Mouse (Mus musculus) limb, embryonic 12.5 days (tissue): ENCODE data around the gene Vmn2r106. TPM values are rescaled to one million over a fixed set of nuclear protein-coding genes. Genes with fewer than 3 reads are reported as not detected.

Experiments
- ATAC-seq: fragments of 200-750 bp; cut with Nextera tagmentation; 2 replicates; pipeline ENCODE4 v1.8.0; 2017; ENCODE audit warnings: low read depth, moderate TSS enrichment; ENCODE audit not compliant: insufficient number of reproducible peaks, insufficient read depth, low FRiP score, low TSS enrichment
- H3K27ac ChIP-seq: fragments of 300-500 bp; sonication (generic); 2 replicates; pipeline ENCODE4 v1.5.1; 2016; ENCODE audit warnings: mild to moderate bottlenecking, moderate library complexity
- H3K27me3 ChIP-seq: fragments of 300-500 bp; sonication (generic); 2 replicates; pipeline ENCODE4 v1.6.1; 2016; ENCODE audit warnings: mild to moderate bottlenecking, moderate library complexity
- H3K36me3 ChIP-seq: fragments of 300-500 bp; sonication (generic); 2 replicates; pipeline ENCODE4 v1.6.1; 2016; ENCODE audit warnings: mild to moderate bottlenecking, moderate library complexity
- H3K4me1 ChIP-seq: fragments of 300-500 bp; sonication (generic); replicated peaks from 2 replicates; pipeline ENCODE4 v1.6.1; 2016
- H3K4me2 ChIP-seq: fragments of 300-500 bp; sonication (generic); 2 replicates; pipeline ENCODE4 v1.6.1; 2016; ENCODE audit warnings: mild to moderate bottlenecking, moderate library complexity
- H3K4me3 ChIP-seq: fragments of 300-500 bp; sonication (generic); replicated peaks from 2 replicates; pipeline ENCODE4 v1.5.1; 2016; ENCODE audit warnings: mild to moderate bottlenecking
- H3K9ac ChIP-seq: fragments of 300-500 bp; sonication (generic); replicated peaks from 2 replicates; pipeline ENCODE4 v1.6.1; 2016; ENCODE audit warnings: mild to moderate bottlenecking, moderate library complexity
- H3K9me3 ChIP-seq: fragments of 300-500 bp; sonication (generic); 2 replicates; pipeline ENCODE4 v1.6.1; 2016; ENCODE audit warnings: mild to moderate bottlenecking, moderate library complexity
- WGBS: fragments of 180-500 bp; shearing (Covaris S2); methylation state at CpG from one replicate; pipeline ENCODE4 v1.1.7; 2016; 5-methylcytosine and 5-hydroxymethylcytosine counted together
- polyA plus RNA-seq: library from polyadenylated mRNA; unstranded; fragments of >200 nt; fragmentation: Nextera tagmentation; extraction: Ambion mirVana; gene quantifications from 2 replicates; pipeline ENCODE4 v1.2.1, GENCODE M21; 2016

The Vmn2r106 gene
- not detected in 2 replicates for polyA plus RNA-seq

DNA sequence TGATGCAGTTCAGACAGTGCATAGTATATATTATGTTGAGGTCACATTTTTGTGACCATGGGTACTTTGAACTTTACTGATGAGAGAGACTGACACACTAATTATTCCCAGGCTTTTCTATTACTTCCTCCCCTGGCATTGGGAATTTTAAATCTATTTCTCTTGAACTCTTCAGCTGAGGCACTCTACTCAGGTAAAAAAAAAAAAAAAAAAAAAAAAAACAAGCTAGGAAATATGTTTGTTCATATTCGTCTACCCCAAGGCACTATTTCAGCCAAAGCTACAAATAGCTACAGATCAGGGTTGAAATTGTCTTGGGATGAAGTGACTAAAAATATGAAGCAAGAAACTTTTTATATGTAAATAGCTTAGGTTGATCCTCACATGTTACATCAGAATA is at the start of gene Vmn2r106:
TSS of gene Vmn2r106 (minus strand) at position 101 of the 400 bp plus-strand sequence.
- H3K27ac ChIP-seq: no peak within 1 kb of the TSS
- H3K4me2 ChIP-seq: no peak within 1 kb of the TSS
- H3K4me1 ChIP-seq: no peaks in the 10 kb centered on the region
- no peaks in the 10 kb centered on the region for H3K36me3 ChIP-seq
- H3K9ac ChIP-seq: no peak within 1 kb of the TSS
- no peak for ATAC-seq
- H3K9me3 ChIP-seq: no peaks in the 10 kb centered on the region
- WGBS: 85% methylated on average over 1 of the region's 1 CpGs
- no peaks in the 10 kb centered on the region for H3K27me3 ChIP-seq
- no peak within 1 kb of the TSS for H3K4me3 ChIP-seq

DNA sequence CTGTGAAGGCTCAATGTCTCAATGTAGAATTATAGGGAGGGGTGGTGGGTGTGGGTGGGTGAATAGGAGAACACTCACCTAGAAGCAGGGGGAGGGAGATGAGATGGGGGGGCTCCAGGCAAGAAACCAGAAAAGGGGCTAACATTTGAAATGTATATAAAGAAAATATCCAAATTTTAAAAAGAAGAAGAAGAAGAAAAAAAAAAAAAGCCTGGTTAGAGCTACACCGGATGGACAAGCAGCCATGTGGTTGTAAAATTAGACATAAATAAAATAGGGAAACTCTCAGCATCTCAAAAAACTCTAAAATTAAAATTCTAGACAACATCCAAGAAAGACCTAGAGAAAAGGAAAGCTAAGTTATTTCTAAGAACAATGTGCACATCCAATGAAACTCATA is 20.4 kb upstream of the Vmn2r106 start:
- WGBS: 93% methylated on average over 1 of the region's 1 CpGs
- Histone ChIP-seq H3K4me3 (no peak overlapping the region), H3K36me3 (no peaks in the 10 kb centered on the region), H3K9me3 (peaks cover 12% of the 10 kb centered on the region; the same call in 1 of the 2 replicates), H3K9ac (no peak overlapping the region), H3K27me3 (no peaks in the 10 kb centered on the region), H3K4me1 (no peaks in the 10 kb centered on the region), H3K4me2 (no peak overlapping the region), H3K27ac (no peak overlapping the region)
- ATAC-seq: no peak

GRCm38 (mm10) chr17:20286906-20287305 is 1.6 kb upstream of the Vmn2r106 start:
- Histone ChIP-seq H3K4me2 (no peak overlapping the region), H3K36me3 (no peaks in the 10 kb centered on the region), H3K9me3 (no peaks in the 10 kb centered on the region), H3K4me1 (no peaks in the 10 kb centered on the region), H3K27me3 (no peaks in the 10 kb centered on the region), H3K4me3 (no peak overlapping the region), H3K9ac (no peak overlapping the region), H3K27ac (no peak overlapping the region)
- no peak for ATAC-seq

DNA sequence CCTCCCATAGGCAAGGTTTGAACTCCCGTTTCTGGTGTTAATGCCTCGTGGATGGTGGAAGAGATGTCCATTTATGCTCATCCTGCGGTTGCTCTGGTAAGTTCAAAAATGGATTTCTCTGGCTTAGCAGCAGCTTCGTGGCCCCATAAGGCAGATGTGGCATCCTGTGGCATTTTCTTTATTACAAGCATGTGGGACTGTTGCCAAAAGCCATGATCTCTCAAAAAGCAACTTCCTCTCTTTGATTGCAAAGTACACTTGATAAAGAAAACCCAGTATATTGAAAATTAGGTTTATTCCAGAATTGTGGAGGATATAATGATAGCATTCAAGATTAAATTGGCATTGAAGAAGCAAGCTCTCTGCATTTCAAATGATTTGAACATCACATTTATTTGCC is 29.8 kb downstream of the Vmn2r106 start:
- no peak overlapping the region for H3K9ac ChIP-seq

DNA sequence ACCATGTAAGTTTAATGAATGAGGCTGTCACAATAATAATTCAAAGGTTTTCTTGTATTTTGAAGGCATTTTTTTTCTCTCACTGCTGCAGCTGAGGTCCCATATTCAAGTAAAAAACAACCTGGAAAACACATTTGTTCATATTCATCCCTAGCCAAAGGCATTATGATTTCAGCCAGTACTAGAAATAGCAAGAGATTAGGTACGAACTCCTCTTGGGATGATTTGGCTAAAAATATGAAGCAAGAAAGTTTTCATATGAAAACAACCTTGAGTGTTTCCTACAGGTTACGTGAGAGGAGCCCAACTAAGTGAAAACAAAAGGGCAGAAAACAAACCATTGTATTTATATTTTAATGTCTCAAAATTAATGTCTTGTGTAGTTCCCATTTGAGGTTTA is 50.4 kb downstream of the Vmn2r106 start, which contains the start of gene Vmn2r105:
TSS of gene Vmn2r105 (minus strand) at position 101 of the 400 bp plus-strand sequence.
- ATAC-seq: no peak
- no peaks in the 10 kb centered on the region for H3K36me3 ChIP-seq
- no peak within 1 kb of the TSS for H3K27ac ChIP-seq
- H3K4me2 ChIP-seq: no peak within 1 kb of the TSS
- 0 out of 2 replicates have a peak, but pooled peaks cover 6% of the 10 kb centered on the region for H3K9me3 ChIP-seq
- no peaks in the 10 kb centered on the region for H3K27me3 ChIP-seq
- no peak within 1 kb of the TSS for H3K9ac ChIP-seq
- H3K4me3 ChIP-seq: no peak within 1 kb of the TSS
- WGBS: 71% methylated on average over 2 of the region's 2 CpGs
- no peaks in the 10 kb centered on the region for H3K4me1 ChIP-seq

More for the DNA sequence above, 29.8 kb downstream of the Vmn2r106 start:
- 72% methylated on average over 4 of the region's 4 CpGs for WGBS
- Histone ChIP-seq H3K36me3 (no peaks in the 10 kb centered on the region), H3K4me3 (no peak overlapping the region), H3K4me1 (no peaks in the 10 kb centered on the region), H3K9me3 (peaks cover 27% of the 10 kb centered on the region), H3K27me3 (no peaks in the 10 kb centered on the region), H3K27ac (no peak overlapping the region), H3K4me2 (no peak overlapping the region)
- no peak for ATAC-seq

Other genes starting within 250 kb of the Vmn2r106 start
- not detected in 2 replicates for gene Vmn2r104, start 237.2 kb downstream of the Vmn2r106 start, polyA plus RNA-seq
- gene Fpr-rs7, start 171.3 kb downstream of the Vmn2r106 start, polyA plus RNA-seq: not detected in 2 replicates
- not detected in 2 replicates for gene Fpr-rs6, start 102.5 kb downstream of the Vmn2r106 start, polyA plus RNA-seq
- gene Vmn2r105, start 50.5 kb downstream of the Vmn2r106 start, polyA plus RNA-seq: not detected in 2 replicates
- gene Vmn2r107, start 59.7 kb upstream of the Vmn2r106 start, polyA plus RNA-seq: not detected in 2 replicates
- gene Vmn1r224, start 128.6 kb upstream of the Vmn2r106 start, polyA plus RNA-seq: not detected in 2 replicates
- not detected in 2 replicates for gene Vmn2r108, start 195.8 kb upstream of the Vmn2r106 start, polyA plus RNA-seq
- not detected in 2 replicates for gene Vmn1r225, start 212.6 kb upstream of the Vmn2r106 start, polyA plus RNA-seq